Mouse (Mus musculus) kidney, embryonic 16.5 days (tissue): ENCODE measurements at regions not wholly inside any gene's neighbourhood (a gene's known extent, or its start where the extent isn't known, plus 50 kb on each side); places are given as distances from the start of the nearest gene placed in this dataset.

Source experiments
- ATAC-seq: fragments of 200-750 bp; cut with Nextera tagmentation; 2 replicates; pipeline ENCODE4 v1.8.0; 2017; ENCODE audit warnings: moderate TSS enrichment; ENCODE audit not compliant: low FRiP score, low TSS enrichment
- H3K27ac ChIP-seq: fragments of 300-500 bp; sonication (generic); 2 replicates; pipeline ENCODE4 v1.5.1; 2014; ENCODE audit warnings: low read length
- H3K27me3 ChIP-seq: fragments of 300-500 bp; sonication (generic); 2 replicates; pipeline ENCODE4 v1.6.1; 2014; ENCODE audit warnings: low read length, control low read depth, mixed read lengths; ENCODE audit not compliant: insufficient read depth
- H3K36me3 ChIP-seq: fragments of 300-500 bp; sonication (generic); 2 replicates; pipeline ENCODE4 v1.6.1; 2014; ENCODE audit warnings: low read length, control low read depth, mixed read lengths; ENCODE audit not compliant: insufficient read depth
- H3K4me1 ChIP-seq: fragments of 300-500 bp; sonication (generic); 2 replicates; pipeline ENCODE4 v1.6.1; 2014; ENCODE audit warnings: low read length, control low read depth, mixed read lengths; ENCODE audit not compliant: insufficient read depth
- H3K4me2 ChIP-seq: fragments of 300-500 bp; sonication (generic); replicated peaks from 2 replicates; pipeline ENCODE4 v1.6.1; 2014; ENCODE audit warnings: low read depth, low read length
- H3K4me3 ChIP-seq: fragments of 300-500 bp; sonication (generic); 2 replicates; pipeline ENCODE4 v1.5.1; 2014; ENCODE audit warnings: mild to moderate bottlenecking, low read length
- H3K9ac ChIP-seq: fragments of 300-500 bp; sonication (generic); replicated peaks from 2 replicates; pipeline ENCODE4 v1.6.1; 2014; ENCODE audit warnings: low read length
- H3K9me3 ChIP-seq: fragments of 300-500 bp; sonication (generic); 2 replicates; pipeline ENCODE4 v1.6.1; 2016; ENCODE audit warnings: low read length, control low read depth
- WGBS: fragments of 180-500 bp; shearing (Covaris S2); extraction: QIAGEN DNeasy Blood & Tissue Kit; methylation state at CpG from one replicate; pipeline ENCODE4 v1.1.7; 2014; 5-methylcytosine and 5-hydroxymethylcytosine counted together

DNA sequence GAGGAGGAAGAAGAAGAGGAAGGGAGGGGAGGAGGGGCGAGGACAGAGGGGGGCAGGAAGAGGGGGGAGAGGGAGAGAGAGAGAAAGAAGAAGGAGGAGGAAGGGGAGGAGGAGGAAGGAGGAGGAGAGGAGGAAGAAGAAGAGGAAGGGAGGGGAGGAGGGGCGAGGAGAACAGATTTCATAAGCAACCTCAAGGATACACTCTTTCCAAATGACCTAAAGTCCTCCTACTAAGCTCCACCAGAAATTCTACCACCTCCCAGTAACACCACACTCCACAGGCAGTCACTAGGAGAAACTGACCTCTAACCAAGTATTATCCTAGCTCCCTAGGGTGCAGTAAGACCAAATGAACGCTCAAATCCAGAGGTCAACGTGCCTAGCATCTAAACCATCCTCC, 332.1 kb downstream of the Mllt3 start:
- Histone ChIP-seq H3K27me3 (no peaks in the 10 kb centered on the region), H3K9ac (no peak overlapping the region), H3K4me3 (no peak overlapping the region), H3K4me2 (no peak overlapping the region), H3K9me3 (0 out of 2 replicates have a peak, but pooled peaks cover 4% of the 10 kb centered on the region), H3K36me3 (no peaks in the 10 kb centered on the region), H3K27ac (no peak overlapping the region), H3K4me1 (peaks cover 21% of the 10 kb centered on the region)
- no peak for ATAC-seq
- 81% methylated on average over 4 of the region's 4 CpGs for WGBS

DNA sequence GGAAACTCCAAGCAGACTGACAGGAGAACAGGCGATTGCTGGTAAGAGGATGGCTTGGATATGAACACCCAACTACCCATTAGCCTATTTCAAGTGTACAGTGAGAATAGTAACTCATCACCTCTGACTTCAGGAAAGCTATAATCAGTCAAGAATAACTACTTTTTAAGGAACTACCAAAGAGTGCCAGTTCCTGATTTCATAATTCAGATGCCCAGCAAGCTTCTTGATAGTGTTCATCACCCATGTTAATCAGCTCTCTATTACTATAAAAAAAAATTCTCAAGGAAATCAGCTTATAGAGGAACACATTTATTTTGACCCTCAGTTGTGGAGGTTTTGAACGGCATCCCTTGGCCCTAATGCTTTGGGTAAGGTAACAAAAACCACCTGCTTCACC, 332.7 kb downstream of the Mllt3 start:
- no peak for ATAC-seq
- Histone ChIP-seq H3K9me3 (0 out of 2 replicates have a peak, but pooled peaks cover under 1% of the 10 kb centered on the region), H3K4me2 (no peak overlapping the region), H3K4me1 (peaks cover 21% of the 10 kb centered on the region), H3K9ac (no peak overlapping the region), H3K36me3 (no peaks in the 10 kb centered on the region), H3K4me3 (no peak overlapping the region), H3K27me3 (no peaks in the 10 kb centered on the region), H3K27ac (no peak overlapping the region)
- WGBS = 69% methylated on average over 2 of the region's 2 CpGs

DNA sequence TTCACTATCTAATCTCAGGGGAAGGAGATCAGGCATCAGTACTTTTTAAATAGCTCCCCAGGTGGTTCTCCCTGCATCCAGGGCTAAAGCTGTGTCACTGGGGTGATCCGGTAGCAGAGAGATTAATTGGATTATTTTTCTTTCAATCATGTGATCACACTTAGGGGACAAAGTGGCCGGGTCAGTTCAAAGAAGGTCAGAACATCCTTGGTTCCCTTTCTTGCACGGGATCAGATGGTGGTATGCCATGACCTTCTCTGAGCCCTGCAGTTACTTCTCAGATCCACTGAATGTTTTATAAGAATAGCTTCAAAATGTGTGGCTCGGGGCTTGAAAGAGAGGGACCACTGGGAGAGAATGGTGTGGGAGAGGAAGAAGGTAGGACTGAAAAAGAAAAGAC, 333.6 kb downstream of the Mllt3 start:
- no peak overlapping the region for H3K4me2 ChIP-seq
- no peaks in the 10 kb centered on the region for H3K9me3 ChIP-seq
- no peaks in the 10 kb centered on the region for H3K36me3 ChIP-seq
- peaks cover 21% of the 10 kb centered on the region for H3K4me1 ChIP-seq
- no peak overlapping the region for H3K9ac ChIP-seq
- ATAC-seq = no peak
- H3K27me3 ChIP-seq = no peaks in the 10 kb centered on the region
- H3K4me3 ChIP-seq = no peak overlapping the region
- no peak overlapping the region for H3K27ac ChIP-seq
- WGBS = 18% methylated on average over 4 of the region's 4 CpGs

DNA sequence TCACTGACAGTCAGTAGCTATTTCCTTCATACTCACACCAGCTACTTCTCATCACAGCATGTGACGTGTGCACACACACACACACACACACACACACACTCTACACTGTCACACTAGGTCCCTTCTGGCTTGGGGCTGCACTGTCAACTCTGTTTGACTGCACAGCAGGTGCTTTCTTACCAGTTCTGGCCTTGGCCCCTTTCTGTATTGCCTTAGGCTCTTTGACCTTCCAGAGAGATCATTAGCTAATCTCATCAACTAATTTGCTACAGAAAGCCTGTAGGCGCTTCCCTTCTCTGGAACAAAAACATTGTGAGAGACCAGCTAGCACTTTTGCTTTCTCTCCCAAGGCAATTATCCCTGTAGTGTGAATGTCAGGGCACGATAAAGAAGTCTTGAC, 334.4 kb downstream of the Mllt3 start:
- no peak overlapping the region for H3K27ac ChIP-seq
- 31% methylated on average over 3 of the region's 3 CpGs for WGBS
- no peak overlapping the region for H3K4me2 ChIP-seq
- no peaks in the 10 kb centered on the region for H3K36me3 ChIP-seq
- no peak overlapping the region for H3K9ac ChIP-seq
- H3K9me3 ChIP-seq = no peaks in the 10 kb centered on the region
- no peak overlapping the region for H3K4me3 ChIP-seq
- no peaks in the 10 kb centered on the region for H3K27me3 ChIP-seq
- peaks cover 21% of the 10 kb centered on the region for H3K4me1 ChIP-seq
- ATAC-seq = 0 out of 2 replicates have a peak, but pooled peaks have one; percentile 49

DNA sequence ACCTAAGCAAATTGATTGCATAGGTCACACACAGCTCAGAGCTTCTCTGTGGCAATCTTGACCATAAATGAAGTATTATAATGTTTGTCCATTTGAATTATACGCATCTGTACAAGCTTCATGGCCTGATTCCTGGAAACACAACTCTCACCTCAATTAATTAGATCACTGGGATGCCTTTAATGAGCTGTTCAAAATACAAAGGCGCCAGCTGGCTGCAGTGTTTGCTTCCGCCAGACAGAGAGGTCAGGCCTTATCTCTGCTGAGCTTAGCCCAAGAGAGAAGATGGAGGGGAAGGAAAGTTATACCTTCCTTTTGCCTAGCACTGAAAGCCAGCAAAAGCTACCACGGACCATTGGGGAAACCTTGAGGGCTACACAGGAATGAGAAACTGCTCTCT, 336.2 kb downstream of the Mllt3 start:
- 84% methylated on average over 4 of the region's 4 CpGs for WGBS
- no peaks in the 10 kb centered on the region for H3K27me3 ChIP-seq
- no peak overlapping the region for H3K9ac ChIP-seq
- no peaks in the 10 kb centered on the region for H3K36me3 ChIP-seq
- no peaks in the 10 kb centered on the region for H3K9me3 ChIP-seq
- peaks cover 13% of the 10 kb centered on the region; the same call in 1 of the 2 replicates for H3K4me1 ChIP-seq
- H3K27ac ChIP-seq = no peak overlapping the region
- H3K4me3 ChIP-seq = no peak overlapping the region
- no peak overlapping the region for H3K4me2 ChIP-seq
- ATAC-seq = no peak

DNA sequence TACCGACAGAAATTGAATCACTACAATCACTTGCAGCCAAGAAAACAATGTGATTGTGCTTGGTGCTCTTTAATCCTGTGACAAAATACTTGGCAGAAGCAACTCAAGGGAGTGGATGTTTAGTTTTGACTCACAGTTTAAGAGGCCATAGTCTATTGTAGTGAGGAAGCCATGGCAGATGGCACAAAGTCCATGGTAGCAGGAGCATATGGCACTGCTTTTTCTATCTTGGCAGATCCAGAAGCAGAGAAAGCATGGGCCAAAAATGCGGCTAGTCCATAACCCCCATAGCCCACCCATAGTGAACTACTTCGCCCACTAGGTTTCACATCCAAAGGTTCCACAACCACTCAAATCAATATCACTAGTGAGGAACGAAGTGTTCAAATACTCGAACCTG, 337.4 kb downstream of the Mllt3 start:
- no peak overlapping the region for H3K4me3 ChIP-seq
- H3K36me3 ChIP-seq = no peaks in the 10 kb centered on the region
- peaks cover 13% of the 10 kb centered on the region; the same call in 1 of the 2 replicates for H3K4me1 ChIP-seq
- H3K9ac ChIP-seq = no peak overlapping the region
- no peak overlapping the region for H3K27ac ChIP-seq
- no peak for ATAC-seq
- no peaks in the 10 kb centered on the region for H3K27me3 ChIP-seq
- WGBS = 93% methylated on average over 5 of the region's 5 CpGs
- no peaks in the 10 kb centered on the region for H3K9me3 ChIP-seq
- no peak overlapping the region for H3K4me2 ChIP-seq

DNA sequence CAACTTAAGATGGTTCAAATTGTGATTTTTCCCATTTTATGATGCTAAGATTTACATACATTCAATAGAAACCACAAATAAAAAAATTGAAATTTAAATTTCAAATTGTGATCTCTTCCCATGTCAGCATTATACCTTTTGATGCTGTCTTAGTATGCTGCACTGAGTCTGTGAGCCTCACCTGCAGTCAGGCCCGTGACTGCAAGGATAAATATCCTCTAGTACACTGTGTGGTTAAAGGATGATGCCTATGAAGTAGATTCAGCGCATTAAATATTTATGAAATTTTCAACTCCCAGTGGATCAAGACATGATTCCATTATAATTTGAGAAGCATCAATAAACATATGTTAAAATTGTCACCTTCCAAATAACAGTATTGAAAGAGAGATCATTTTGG, 340.4 kb downstream of the Mllt3 start:
- Histone ChIP-seq H3K4me1 (no peaks in the 10 kb centered on the region), H3K9ac (no peak overlapping the region), H3K27me3 (no peaks in the 10 kb centered on the region), H3K4me3 (no peak overlapping the region), H3K36me3 (no peaks in the 10 kb centered on the region), H3K9me3 (no peaks in the 10 kb centered on the region), H3K27ac (no peak overlapping the region), H3K4me2 (no peak overlapping the region)
- WGBS = 82% methylated on average over 2 of the region's 2 CpGs
- no peak for ATAC-seq

DNA sequence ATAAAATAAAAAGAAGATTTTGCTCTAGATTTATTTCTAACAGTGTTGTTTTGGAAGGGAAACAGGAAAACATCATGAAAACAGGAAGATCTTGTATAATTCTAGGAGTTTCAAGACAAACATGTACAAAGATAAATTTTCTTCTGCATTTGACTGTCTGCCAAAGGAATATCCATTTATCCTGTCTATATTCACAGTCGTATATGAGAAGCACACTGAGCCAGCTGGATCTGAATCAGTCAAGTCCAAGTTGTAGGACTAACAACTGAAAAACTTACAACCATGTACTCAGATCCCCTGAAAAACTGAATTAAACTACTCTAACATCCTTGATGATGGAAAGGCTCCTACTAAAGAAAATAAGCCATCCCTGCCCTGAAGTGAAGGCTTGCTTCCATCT, 348.2 kb downstream of the Mllt3 start:
- H3K9me3 ChIP-seq = no peaks in the 10 kb centered on the region
- no peaks in the 10 kb centered on the region for H3K36me3 ChIP-seq
- H3K9ac ChIP-seq = no peak overlapping the region
- no peaks in the 10 kb centered on the region for H3K4me1 ChIP-seq
- H3K27ac ChIP-seq = no peak overlapping the region
- 70% methylated on average over 1 of the region's 1 CpGs for WGBS
- H3K4me3 ChIP-seq = no peak overlapping the region
- ATAC-seq = no peak
- H3K27me3 ChIP-seq = no peaks in the 10 kb centered on the region
- no peak overlapping the region for H3K4me2 ChIP-seq

DNA sequence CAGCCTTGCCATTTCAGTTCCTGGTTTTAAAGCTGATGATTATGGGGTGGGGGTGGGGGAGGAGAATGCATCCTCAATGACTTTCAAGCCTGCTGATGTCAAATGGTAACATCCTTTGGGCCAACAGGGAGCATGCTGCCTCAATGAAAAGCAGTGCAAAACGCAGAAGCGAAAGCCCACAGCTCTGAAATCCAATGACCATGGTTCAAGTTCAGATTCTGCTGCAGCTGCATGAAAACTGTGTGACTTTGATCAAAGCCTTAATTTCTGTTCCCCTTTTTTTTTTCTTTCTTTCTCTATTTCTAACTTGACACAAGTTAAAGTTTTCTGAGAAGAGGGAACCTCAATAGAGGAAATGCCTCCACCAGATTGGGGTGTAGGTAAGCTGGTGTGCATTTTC, 350.4 kb downstream of the Mllt3 start:
- no peak overlapping the region for H3K9ac ChIP-seq
- no peak overlapping the region for H3K27ac ChIP-seq
- no peaks in the 10 kb centered on the region for H3K4me1 ChIP-seq
- H3K27me3 ChIP-seq = no peaks in the 10 kb centered on the region
- H3K4me2 ChIP-seq = no peak overlapping the region
- no peaks in the 10 kb centered on the region for H3K36me3 ChIP-seq
- no peak overlapping the region for H3K4me3 ChIP-seq
- ATAC-seq = no peak
- 87% methylated on average over 2 of the region's 2 CpGs for WGBS
- no peaks in the 10 kb centered on the region for H3K9me3 ChIP-seq

DNA sequence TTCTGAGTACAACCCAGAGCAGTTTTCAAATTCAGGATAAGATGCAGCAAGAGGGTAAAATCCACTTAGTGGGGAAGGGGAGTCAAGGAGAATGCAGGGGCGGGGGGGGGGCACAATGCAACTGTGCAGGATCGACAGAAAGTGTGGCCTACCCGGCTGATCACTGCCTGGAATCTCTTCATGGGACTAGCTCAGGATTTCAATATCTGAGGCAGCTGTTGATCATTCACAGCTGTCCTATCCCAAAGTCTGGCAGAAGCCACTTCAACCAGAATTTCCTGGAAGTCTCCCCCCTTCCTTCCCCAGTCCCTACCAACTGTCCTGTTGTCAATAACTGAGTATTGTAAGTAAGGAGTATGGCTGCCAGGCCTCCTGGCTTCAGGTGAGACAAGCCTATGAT, 362.1 kb downstream of the Mllt3 start:
- 75% methylated on average over 3 of the region's 3 CpGs for WGBS
- no peak overlapping the region for H3K4me2 ChIP-seq
- H3K27ac ChIP-seq = no peak overlapping the region
- no peaks in the 10 kb centered on the region for H3K36me3 ChIP-seq
- H3K27me3 ChIP-seq = no peaks in the 10 kb centered on the region
- H3K9me3 ChIP-seq = no peaks in the 10 kb centered on the region
- H3K9ac ChIP-seq = no peak overlapping the region
- H3K4me3 ChIP-seq = no peak overlapping the region
- ATAC-seq = no peak
- H3K4me1 ChIP-seq = no peaks in the 10 kb centered on the region

DNA sequence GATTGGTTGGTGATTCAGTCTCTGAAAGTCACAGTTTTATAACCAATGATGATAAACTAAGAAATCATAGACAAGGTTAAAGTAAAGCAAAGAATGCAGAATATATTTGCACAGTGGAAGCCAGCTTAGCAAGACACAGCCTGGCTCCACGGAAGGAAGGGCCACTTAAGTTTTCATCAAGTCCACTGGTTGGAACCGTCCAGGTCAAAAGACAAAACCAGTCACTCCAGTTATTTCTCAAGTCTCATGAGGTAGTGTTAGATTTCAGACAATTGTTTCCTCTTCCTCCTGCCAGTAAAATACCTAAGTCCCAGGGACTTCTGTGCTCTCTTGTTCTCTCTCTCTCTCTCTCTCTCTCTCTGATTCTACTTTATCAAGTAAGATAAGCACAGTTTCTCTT, 363.0 kb downstream of the Mllt3 start:
- no peaks in the 10 kb centered on the region for H3K9me3 ChIP-seq
- H3K36me3 ChIP-seq = no peaks in the 10 kb centered on the region
- H3K27ac ChIP-seq = no peak overlapping the region
- H3K4me1 ChIP-seq = no peaks in the 10 kb centered on the region
- no peak overlapping the region for H3K9ac ChIP-seq
- H3K27me3 ChIP-seq = no peaks in the 10 kb centered on the region
- no peak overlapping the region for H3K4me2 ChIP-seq
- 38% methylated on average over 2 of the region's 2 CpGs for WGBS
- ATAC-seq = no peak
- H3K4me3 ChIP-seq = no peak overlapping the region
